Mouse (Mus musculus) right cerebral cortex, postnatal 10 days (tissue): ENCODE measurements around the gene Myrf.

Experiments used
- DNase-seq, 2 experiments: peaks; one replicate each; pipeline ENCODE4 v3.0.0; 2021; ENCODE audit warnings: low spot score in 2 of 2

Myrf gene

DNA sequence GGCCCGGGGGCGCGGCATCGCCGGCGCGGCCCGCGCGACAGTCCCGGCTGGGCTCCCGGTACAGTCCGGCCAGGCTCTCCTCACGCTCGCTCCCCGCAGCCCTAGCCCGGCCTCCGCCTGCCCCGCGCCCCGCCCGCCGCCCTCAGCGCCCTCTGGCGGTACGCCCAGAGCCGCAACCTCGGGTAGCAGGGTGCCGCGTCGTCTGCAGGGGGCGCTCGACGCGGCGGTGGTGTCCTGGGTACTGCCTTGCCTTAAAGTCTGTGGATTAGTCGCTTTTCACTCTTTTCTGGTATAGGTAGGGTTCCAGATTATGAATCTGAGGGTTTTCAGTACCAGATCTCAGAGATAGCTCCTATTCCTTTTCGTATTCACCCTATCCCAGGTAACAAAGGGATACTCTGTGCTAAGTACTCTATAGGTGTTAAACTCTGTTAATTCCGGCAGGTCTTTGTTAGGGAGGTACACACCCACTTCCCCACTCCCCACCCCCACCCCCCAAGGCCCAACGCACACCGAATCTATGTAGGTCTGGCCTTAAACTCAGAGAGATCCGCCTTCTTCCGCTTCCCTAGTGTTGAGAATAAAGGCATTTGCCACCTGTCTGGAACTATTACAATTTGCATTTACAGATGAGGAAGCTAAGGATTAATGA is at the start of gene Myrf:
Gene Myrf (minus strand): TSS at position 95 of the 652 bp plus-strand sequence.
- DNase-seq, result peak in 1 of 2 experiments; percentile 68

DNA sequence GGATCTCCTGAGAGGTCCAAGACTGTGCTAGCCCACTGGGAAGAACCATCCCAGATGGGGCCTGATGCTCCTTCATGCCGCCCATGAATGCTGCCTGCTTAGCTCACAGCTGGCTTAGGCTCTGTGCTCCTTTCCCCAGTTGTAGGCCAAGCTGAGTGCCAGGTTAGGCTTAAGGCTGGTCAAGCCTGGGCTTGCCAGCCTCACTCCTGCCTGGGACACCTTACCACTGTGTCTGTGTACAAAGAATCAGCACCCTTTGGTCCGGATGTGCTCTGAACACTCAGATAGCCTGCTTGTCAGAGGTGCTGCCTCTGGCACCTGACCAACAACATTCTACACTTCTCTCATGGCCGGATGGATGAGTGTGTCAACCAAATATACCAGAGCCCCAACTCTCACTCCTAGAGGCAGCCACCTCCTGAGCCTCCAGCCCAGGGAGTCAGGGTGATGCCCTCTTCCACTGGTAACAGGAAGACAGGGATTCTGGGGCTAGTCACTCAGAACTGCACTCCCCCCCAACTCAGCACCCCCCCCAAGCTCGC is 49.1 kb upstream of the Myrf start:
- no peak for DNase-seq

DNA sequence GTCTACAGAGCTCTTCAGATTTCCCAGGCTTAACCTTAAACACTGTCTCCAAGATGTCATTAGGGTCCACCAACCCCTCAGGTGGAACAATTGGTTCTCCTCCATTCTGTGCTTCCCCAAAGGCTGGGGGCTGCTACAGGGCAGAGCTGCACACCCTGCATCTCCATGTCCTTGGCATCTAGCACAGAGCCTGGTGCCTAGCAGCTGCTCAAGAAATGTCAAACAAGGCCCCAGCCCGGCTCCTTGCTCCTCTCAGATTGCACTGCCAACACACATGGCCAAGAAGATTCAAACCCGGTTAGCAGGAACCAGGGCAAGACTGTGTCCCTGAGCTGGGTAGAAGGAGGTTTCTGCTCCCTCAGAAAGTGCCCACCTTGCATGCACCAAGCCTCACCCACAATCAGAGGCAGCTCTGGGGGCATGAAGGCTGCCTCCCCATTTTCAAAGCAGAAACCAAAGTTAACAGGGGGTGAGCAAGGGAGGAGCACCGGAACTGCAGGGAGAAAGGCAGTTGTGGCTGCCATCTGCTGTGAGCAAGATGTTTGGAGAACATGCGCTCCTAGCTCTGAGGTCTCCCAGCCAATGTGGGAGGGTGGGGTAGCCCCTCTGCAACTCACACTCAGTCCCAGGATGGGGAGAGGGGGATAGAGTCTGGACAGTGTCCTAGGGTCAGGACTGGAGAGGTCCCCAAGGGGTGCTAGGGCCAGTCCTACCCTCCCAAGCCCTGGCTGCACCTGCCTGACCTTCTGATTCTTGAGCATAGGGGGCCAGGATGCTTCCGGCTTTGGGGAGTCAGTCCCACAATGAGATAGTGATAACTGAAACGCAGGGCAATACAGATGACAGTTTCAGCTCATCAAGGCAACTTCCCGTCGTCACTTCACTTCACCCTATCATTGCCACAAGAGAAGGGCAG is 47.8 kb upstream of the Myrf start:
- no peak for DNase-seq

DNA sequence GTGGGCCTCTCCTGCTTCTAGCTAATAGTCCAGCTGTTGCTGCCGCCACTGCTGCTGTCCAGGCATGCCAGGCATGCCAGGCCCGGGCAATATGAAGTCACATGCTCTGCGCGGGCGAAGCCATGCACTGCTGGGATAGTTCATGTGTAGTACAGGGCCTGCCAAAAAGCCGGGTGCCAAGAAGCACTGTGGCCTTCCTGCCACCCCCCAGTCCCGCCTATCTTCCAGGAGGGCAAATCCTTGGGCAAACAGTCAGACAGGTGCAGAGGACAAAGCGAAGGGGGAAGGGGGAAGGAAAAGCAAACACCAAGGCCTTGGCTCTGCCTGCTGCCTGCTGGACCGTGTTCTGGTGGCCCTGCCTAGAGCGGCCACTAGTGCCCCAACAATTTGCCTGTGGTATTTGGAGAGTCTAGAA is 45.9 kb upstream of the Myrf start:
- no peak for DNase-seq

DNA sequence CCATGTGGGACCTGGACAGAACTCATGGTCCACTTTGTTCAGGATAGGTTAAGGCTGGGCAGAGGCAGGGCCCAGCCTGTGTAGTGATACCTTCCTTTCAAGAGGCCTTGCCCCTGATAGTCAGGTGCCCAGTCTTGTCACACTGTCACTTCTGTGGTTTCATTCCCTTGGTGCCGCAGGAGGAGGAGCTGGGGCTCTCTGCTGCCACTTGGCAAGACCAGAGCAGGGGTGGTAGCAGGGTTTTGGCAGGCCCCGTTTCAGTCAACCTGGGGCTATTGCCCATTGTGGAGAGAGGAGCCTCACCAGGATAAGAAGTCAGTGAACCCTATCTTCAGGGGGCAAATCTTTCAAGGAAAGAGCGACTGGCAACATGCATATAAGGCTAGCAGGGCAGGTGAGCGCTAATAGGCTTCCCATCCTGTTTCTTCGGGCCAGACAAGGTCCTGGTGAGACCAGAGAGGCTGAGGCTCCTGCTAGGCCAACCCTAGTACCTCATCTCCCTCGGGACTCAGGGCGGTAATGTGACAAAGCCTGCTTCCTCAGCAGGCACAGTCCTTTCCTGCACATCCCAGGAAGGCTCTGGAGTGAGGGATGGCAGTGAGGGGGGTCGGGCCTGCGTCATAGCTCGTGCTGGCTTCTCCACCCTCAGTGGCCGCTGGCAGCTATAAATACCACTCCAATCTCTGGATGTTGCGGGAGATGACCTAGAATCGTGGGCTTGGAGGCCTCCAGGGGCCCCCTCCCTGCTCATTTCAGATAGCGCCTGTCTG is 40.4 kb upstream of the Myrf start:
- DNase-seq, result no peak

DNA sequence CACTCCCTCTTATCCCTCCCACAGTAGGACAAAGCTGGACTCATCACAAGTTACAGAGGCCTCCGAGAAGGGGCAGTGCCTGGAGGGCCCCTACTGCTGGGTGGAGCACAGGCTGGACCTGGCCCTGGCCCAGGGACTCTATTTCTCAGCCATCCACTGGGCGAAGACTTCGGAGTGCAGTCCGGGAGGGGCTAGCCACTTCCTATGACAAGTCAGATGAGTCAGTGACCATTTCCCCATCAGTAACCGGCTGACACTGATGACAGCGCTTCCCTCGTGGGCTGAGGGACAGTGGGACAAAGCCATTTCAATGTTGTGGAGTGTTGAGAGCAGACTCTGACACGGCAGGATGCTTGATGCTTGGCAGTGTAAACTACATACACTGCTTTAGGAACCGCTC is 39.1 kb upstream of the Myrf start:
- DNase-seq, result no peak

DNA sequence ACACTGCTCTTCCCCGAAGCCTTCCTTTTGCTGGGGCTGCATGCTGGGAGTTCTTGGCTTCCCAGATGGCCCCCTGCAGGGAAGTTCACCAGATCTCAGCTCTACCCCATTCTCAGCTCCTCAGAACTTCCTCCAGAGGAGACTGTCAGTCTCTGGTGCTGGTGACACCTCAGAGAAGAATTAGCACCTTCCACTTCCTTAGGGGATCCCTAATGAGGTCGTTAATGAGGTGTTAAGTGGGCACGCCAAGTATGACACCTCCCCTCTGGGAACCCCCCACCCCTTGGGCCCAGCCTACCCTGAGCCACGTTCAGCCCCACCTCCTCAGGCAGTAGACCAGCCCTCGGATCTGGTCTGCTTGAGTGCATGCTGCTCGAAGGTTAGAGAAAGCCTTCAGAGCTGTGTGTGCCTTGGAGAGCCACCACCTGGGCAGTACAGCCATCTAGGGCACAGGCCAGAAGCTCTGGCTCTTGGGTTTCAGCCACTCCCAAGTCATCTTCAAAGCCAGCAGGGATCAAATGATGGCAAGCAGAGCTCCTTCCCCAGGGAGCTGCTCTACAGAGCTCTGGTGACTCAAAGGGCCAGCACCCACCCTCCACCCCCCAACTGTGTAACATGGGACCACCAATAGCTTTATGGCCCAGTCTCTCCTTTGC is 38.2 kb upstream of the Myrf start:
- no peak for DNase-seq

DNA sequence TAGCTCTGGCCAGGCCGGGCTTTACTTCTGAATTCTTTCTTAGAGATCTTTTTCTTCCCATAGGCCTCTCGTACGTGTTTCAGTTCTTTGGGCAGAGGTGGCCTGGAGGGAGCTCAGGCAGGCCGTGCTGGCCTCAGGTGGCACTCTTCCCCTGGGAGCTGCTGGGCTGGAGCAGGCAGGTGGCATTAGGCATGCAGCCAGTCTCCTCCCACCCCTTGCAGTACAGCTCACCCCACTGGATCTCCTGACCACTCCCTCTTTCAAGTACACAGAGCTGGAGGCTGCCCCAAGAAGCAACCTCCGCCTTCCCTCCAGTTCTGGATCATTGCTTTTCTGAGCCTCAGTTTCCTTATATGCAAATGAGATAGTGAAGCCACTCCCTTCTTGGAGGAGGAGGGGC is 37.2 kb upstream of the Myrf start:
- no peak for DNase-seq

DNA sequence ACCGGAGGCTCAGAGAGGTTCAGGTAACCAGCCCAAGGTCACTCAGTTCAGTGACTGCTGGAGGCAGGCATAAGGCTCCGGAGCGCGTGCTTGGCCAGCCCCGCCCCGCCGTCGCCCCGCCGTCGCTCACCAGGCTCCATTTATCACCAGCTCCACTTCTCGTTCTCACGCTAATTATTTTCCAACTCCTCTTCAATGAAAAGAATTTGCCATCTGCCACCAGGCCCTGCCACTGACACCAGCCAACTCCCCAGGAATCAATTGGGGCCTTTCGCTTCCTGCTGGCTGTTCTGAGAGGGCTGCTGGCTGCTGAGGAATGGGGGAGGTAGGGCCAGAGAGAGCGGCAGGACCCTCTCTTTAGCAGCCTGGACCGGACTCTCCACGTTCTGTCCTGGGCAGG is 36.8 kb upstream of the Myrf start:
- peak; percentile 56 to 65 for DNase-seq

DNA sequence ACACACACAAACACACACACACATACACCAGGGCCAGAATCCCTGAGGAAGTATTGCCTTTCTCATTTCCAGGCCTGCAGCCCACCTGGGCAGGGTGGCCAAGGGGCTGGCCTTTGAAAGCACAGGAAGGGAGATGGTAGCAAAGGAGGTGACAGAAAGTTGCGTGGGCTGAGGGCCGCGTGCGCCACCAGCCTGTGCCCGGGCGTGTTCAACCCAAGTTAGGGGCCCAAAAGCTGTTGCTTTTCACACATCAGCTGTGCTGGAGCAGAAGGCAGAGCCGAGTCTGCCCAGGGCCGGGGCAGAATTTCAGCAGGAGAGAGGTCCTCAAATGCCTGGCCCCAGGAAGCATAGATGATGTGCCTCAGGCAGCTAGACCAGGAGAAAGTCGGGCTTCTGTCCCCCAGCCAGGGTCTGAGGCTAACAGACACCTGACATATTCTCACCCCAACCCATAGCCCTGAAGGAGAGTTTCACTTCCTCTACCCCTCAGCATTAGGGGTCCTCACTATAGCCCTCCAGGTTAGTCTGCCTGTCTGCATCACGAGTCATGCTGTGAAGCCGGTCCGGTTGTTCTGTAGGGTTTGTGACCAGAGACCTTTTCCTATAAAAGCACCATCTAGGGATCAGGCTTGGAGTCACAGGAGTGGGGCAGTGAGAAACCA is 36.1 kb upstream of the Myrf start:
- DNase-seq, result peak; percentile 56 to 66

DNA sequence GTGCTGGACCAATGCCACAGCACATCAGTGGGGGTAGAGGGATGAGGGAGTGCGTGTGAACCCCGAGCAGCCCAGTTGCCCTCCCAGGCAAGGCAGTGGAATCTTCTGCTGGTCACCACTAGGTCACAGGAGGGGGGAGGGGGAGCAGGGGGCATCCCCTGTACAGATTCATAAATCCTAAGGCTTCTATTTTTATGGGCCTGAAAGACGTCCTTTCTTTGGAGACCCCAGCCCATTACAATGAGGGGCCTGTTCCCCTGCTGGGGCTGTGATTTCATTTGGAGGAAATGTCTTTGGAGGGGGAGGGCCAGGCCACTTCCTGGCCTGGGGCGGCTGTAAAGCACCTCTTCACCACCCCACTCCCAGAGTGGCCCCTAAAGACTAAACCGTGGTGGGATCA is 33.5 kb upstream of the Myrf start:
- no peak for DNase-seq

DNA sequence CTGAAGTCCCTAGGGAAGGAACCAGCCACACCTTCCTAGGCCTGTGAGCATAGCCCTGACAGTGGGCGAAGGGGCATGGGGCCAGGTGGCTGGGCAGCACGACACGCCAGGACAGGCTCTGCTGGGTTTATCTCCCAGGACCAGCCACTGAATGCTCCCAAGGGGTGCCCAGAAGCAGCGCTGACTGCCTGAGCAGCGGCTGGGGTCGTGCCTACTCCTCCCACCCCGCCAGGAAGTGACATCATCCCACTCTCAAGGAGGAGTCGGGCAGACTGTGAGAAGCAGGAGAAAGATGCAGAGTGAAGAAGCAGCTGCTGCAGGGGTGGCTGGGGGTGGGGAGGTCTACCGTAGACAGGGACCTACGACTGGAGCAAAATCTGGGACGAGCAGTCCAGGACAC is 32.2 kb upstream of the Myrf start:
- DNase-seq, result peak; percentile 70 to 81

DNA sequence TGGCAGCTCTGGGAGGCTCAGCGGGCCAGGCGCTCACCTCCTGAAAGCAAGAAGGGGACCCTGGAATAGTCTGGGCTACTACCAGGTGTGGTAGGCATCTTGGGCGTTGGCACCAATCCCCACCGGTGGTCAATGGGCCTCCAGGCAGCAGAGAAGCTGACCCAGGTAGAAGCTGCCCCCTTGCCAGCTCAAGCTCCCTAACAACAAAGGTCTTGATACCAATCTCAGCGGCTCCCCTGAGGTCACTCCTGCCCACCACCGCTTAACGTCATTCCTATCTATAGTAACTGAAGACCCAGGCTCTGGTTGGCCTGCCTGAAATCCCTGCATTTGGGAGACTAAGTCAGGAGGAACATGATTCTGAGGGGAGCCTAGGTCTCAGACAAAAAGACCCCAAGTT is 31.0 kb upstream of the Myrf start:
- no peak for DNase-seq

DNA sequence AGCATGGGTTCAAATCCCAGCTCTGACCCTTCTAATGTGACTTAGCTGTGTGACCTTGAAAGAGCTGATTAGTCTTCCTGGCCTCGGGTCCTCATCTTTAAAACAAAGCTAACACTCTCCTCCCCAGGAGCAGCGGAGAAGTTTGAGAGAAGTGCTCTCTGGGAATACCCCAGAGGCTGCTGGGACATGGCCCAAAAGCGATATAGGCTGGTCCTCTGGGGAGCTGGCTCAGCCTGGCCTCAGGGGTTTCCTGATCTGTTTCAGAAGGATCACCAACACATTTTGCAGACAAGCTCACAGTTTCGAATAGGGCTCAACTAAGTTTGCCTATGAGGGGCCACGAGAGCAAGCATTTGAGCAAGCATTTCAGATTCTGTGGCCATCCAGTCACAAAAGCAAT is 29.8 kb upstream of the Myrf start:
- DNase-seq, result no peak

DNA sequence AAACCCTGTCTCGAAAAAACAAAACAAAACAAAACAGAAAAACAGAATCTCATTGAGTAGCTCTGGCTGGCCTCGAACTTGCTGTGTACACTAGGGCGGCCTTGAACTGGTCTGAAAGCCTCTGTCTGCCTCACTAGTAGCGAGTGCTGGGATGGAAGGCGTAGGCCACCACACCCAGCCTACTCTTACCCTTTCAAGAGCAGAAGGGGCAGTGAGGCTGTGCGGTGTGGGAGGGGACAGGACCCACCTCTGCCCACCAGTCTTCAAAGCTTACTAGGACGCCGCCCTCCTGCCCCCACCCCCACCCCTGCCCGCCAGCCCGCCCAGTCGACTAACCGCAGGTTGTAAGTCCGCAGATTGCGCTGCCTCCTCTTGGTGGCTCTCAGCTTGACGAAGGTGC is 28.3 kb upstream of the Myrf start:
- no peak for DNase-seq

DNA sequence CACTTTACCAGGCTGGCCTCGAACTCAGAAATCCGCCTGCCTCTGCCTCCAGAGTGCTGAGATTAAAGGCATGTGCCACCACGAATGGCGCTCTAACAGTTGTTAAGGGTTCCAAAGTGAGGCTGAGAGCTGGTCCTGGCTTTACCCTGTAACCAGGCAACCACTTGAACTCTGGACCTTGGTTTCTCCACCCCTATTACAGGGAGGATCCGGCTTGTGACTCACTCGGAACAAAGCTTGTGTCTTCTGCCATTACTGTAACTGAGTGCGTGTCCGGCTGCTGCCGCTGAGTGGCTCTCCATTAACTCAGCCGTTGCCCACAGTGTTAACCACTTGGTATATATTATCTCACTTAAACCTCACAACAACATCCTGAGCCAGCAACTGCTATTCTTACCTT is 27.4 kb upstream of the Myrf start:
- no peak for DNase-seq

DNA sequence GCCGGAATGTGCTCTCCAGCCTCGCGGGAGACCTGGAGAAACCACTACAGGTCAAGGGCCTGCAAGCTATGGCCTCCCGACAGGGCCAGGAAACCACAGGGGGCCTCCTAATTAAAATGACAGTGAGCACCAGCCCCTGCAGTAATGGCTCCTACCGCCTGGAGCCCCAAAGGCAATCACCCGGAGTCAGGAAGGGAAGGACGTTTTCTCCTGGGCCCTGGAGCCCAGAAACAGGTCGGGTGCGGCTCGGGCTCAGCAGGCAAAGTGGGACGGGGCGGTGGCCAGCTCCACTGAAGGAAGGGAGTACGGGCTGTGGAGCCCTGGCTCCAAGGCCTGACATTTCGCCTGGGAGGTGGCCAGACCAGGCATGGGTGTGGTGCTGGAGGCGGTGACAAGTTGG is 26.5 kb upstream of the Myrf start:
- DNase-seq, result no peak

DNA sequence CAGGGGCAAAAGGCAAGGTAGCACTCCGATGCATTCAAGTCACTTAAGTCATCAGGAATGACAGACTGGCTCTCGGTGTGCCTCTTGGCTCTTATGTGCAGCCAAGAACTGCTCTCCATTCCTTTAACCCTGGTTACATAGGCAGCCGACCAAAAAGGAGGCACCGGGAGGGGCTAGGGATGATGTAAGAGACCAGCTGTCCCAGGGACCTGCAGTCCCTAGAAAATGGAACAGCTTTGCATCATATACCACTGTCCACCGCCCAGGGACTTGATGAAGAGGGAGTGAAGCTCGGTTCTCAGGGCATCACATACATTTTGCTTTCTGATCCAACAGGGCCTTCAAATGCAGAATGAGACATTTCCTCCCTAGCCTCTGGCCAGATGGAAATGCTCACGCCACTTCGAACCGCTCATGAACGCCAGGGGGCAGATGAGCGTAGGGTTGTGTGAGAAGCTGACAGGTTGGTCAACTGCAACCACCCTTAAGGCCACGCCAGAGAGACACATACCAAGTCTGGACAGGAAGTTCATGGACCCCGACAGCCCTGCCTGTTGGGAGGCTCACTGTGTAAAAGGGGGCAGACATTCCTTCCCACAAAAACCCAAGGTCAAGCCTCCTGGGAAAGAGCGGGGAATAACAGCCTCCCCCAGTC is 25.8 kb upstream of the Myrf start:
- DNase-seq, result peak; percentile 73 to 85

DNA sequence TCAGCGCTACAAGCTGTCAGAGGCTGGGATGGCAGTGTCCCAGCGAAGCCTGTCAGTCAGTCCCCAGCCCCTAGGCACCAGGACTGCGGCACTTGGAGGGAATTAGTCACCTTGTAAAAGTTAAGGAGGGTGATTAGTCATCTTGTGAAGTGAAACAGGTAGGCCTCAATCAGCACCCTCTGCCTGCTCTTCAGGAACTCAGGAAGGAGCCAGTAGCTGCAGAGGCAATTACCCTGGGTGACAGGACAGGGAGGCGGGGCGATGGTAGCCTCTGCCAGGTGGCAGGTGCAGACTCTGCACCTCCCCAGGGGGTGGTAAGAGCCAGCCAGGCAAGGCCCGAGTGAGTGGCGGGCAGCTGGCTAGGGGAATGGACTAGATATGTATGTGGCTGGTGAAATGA is 20.8 kb upstream of the Myrf start:
- DNase-seq, result no peak

DNA sequence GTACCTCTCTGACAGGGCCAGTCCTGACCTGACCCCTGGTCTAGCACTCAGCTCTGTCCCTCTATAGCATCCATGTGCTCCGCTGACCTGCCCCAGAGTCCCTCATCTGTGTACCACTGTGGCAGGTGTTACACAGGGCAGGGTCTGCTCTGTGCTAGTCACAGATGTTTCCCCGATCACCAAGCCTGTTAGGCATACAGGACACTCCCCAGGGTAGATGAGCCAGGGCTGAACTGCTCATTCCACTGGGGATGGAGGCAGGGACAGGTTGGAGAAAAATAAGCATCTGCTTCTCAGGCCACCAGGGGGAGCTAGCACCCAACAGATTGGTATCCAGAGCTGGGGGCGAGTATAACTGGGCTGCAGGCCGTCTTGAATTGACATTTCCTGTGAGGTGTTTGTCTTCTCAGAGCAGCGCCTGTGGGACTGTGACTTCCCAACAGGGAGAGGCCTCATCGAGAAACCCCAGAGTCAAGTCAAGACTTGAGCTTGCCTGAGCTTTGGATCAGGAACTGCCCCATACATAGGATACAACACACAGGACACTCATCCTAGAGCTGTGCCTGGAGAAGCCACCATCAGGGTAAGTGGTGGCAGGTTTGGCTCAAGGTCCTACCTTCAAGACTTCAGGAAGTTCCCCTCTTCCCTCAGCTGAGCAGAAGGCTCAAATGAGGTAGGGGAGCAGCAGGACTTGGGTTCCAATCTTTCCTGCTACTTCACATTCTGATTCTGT is 17.9 kb upstream of the Myrf start:
- DNase-seq, result peak; percentile 82 to 90
